Mouse (Mus musculus) midbrain, embryonic 13.5 days (tissue): Measurements from ENCODE around the gene Ugcg. TPM values are rescaled to one million over a fixed set of nuclear protein-coding genes. Genes with fewer than 3 reads are reported as not detected.

Source experiments
- polyA plus RNA-seq: library from polyadenylated mRNA; unstranded; fragments of >200 nt; fragmentation: Nextera tagmentation; extraction: Ambion mirVana; gene quantifications from 2 replicates; pipeline ENCODE4 v1.2.1, GENCODE M21; 2015

Ugcg gene
- polyA plus RNA-seq, 1 experiment from 2014 or later = 16.4 TPM

Other genes with a start within 250 kb of the Ugcg start
- 0.77 and 0.95 TPM in 2 replicates for gene Zkscan16, start 245.6 kb upstream of the Ugcg start, polyA plus RNA-seq
- gene Ptgr1, start 202.1 kb upstream of the Ugcg start, polyA plus RNA-seq = 4.8 and 5.4 TPM in 2 replicates
- 6.0 and 7.5 TPM in 2 replicates for gene Dnajc25, start 194.2 kb upstream of the Ugcg start, polyA plus RNA-seq
- gene Gm20503, start 186.0 kb upstream of the Ugcg start, polyA plus RNA-seq = 6.8 and 9.5 TPM in 2 replicates
- 123 and 145 TPM in 2 replicates for gene Gng10, start 154.2 kb upstream of the Ugcg start, polyA plus RNA-seq
- gene AI481877, start 50.3 kb upstream of the Ugcg start, polyA plus RNA-seq = 0.04 TPM in 1 of 2 replicates, not detected in the other
- 1.1 and 1.4 TPM in 2 replicates for gene Susd1, start 249.4 kb downstream of the Ugcg start, polyA plus RNA-seq